Comparison of ENCODE assay signal across 10 mouse cellular contexts in genomic region chr9:65162711-65163639, GRCm38 (mm10). TPM values are rescaled to one million over a fixed set of nuclear protein-coding genes. Genes with fewer than 3 reads are reported as not detected.
DNase-seq lines count a peak whose midpoint lies in the region; ATAC-seq and TF ChIP-seq lines count a peak whose summit lies in the region.
"Had no signal": no experiment of that assay in that cellular context is flagged by ENCODE, and none has a peak within 500 bp of the region (broad histone marks: within the 10 kb centered on the region; RNA-seq: fewer than 3 reads in every experiment).

No protein-coding gene starts in this region.

- no peaks in the 10 kb centered on the region for H3K36me3 ChIP-seq in heart, embryonic 11.5 days (ENCODE audit: control insufficient read depth, insufficient read depth, low read length)
- H3K36me3 ChIP-seq in embryonic facial prominence, embryonic 10.5 days (replicated peaks): peaks cover 46% of the 10 kb centered on the region
- no peaks in the 10 kb centered on the region for H3K36me3 ChIP-seq in intestine, postnatal 0 days (ENCODE audit: control insufficient read depth, insufficient read depth)

- H3K9me3 ChIP-seq in heart, embryonic 11.5 days (replicated peaks; ENCODE audit: control insufficient read depth, low read length): no peaks in the 10 kb centered on the region
- H3K9me3 ChIP-seq in embryonic facial prominence, embryonic 10.5 days: no peaks in the 10 kb centered on the region
- no peaks in the 10 kb centered on the region for H3K9me3 ChIP-seq in intestine, postnatal 0 days (ENCODE audit: control insufficient read depth)

- TF ChIP-seq CTCF in intestine, postnatal 0 days (IDR thresholded peaks at IDR 0.05; ENCODE audit: low read depth): no peak

- peak overlapping the region; percentile 93 for H3K4me2 ChIP-seq in heart, embryonic 11.5 days
- H3K4me2 ChIP-seq in intestine, postnatal 0 days (replicated peaks; ENCODE audit: low read depth): peak overlapping the region; percentile 69

- H3K27me3 ChIP-seq in heart, embryonic 11.5 days (ENCODE audit: control insufficient read depth, insufficient read depth, low read length): peaks cover 22% of the 10 kb centered on the region
- 0 out of 2 replicates have a peak, but pooled peaks cover 4% of the 10 kb centered on the region for H3K27me3 ChIP-seq in embryonic facial prominence, embryonic 10.5 days (replicated peaks; ENCODE audit: low read depth, poor library complexity, severe bottlenecking)
- H3K27me3 ChIP-seq in intestine, postnatal 0 days (replicated peaks; ENCODE audit: control insufficient read depth, insufficient read depth, low read length): peaks cover 32% of the 10 kb centered on the region

- peaks cover 8% of the 10 kb centered on the region for H3K4me1 ChIP-seq in heart, embryonic 11.5 days (ENCODE audit: control insufficient read depth, insufficient read depth, low read length)
- peaks cover 95% of the 10 kb centered on the region for H3K4me1 ChIP-seq in embryonic facial prominence, embryonic 10.5 days
- 0 out of 2 replicates have a peak, but pooled peaks cover 5% of the 10 kb centered on the region for H3K4me1 ChIP-seq in intestine, postnatal 0 days (replicated peaks; ENCODE audit: control insufficient read depth, insufficient read depth, low read length)

- DNase-seq in heart, postnatal 14 days: no peak
- peak; percentile 63 for DNase-seq in ES-CJ7 (ENCODE audit: low read depth, low spot score)
- peak; percentile 93 for DNase-seq in embryonic facial prominence, embryonic 10.5 days (ENCODE audit: low spot score)
- peak; percentile 91 for DNase-seq in neural tube, embryonic 10.5 days (ENCODE audit: extremely low spot score, low spot score)
- DNase-seq in T-cell, adult 2 months (ENCODE audit: low spot score): no peak
- no peak for DNase-seq in lung, postnatal 14 days

- 0 out of 2 replicates have a peak, but pooled peaks have one; percentile 39 for ATAC-seq in heart, embryonic 11.5 days (replicated peaks; ENCODE audit: insufficient number of reproducible peaks, low FRiP score, low TSS enrichment)
- ATAC-seq in intestine, postnatal 0 days: no peak
- ATAC-seq: Patski had no signal

- intact Hi-C loops in heart, postnatal 14 days (cut with DNase I): no loop called here

- H3K27ac ChIP-seq in heart, embryonic 11.5 days (ENCODE audit: low read depth, low read length): no peak overlapping the region
- peak overlapping the region; percentile 94 for H3K27ac ChIP-seq in embryonic facial prominence, embryonic 10.5 days (replicated peaks)
- no peak overlapping the region for H3K27ac ChIP-seq in intestine, postnatal 0 days (ENCODE audit: low read depth, low read length)

- H3K9ac ChIP-seq in heart, embryonic 11.5 days (ENCODE audit: low read depth, low read length): peak overlapping the region; percentile 69
- no peak overlapping the region for H3K9ac ChIP-seq in intestine, postnatal 0 days (ENCODE audit: low read depth, low read length)

- under 1% methylated on average over 63 of the region's 69 CpGs for WGBS in heart, embryonic 11.5 days (ENCODE audit: insufficient replicate concordance)
- WGBS in embryonic facial prominence, embryonic 10.5 days: under 1% methylated on average over 64 of the region's 69 CpGs
- WGBS in intestine, postnatal 0 days: 3% methylated on average over 60 of the region's 69 CpGs

- H3K4me3 ChIP-seq in heart, embryonic 11.5 days (ENCODE audit: low read depth, low read length): peak overlapping the region; percentile 54
- H3K4me3 ChIP-seq in embryonic facial prominence, embryonic 10.5 days: peak overlapping the region; percentile 58
- H3K4me3 ChIP-seq in intestine, postnatal 0 days (ENCODE audit: low read depth, low read length): peak overlapping the region; percentile 37

RNA-seq across cellular contexts. Expression of gene Igdcc3, which starts 22.0 kb away (rescaled TPM):
- polyA plus RNA-seq in heart, embryonic 11.5 days (2014; fragmentation: Nextera tagmentation; extraction: Ambion mirVana): 6.3 and 6.8 TPM in 2 replicates
- under 1 TPM; 0.22 to 0.24 TPM for total RNA-seq in heart, postnatal 14 days (2021)
- polyA plus RNA-seq in embryonic facial prominence, embryonic 10.5 days (2016; fragmentation: Nextera tagmentation; extraction: Ambion mirVana): 167 and 281 TPM in 2 replicates
- polyA plus RNA-seq in intestine, postnatal 0 days (2015; fragmentation: Nextera tagmentation; extraction: Ambion mirVana): 0.22 TPM in 2 replicates
- total RNA-seq: hematopoietic stem cell, adult 5-6 weeks had no signal
- polyA plus RNA-seq: Patski had no signal

RNA-seq across cellular contexts. Expression of gene Parp16, which starts 32.2 kb away (rescaled TPM):
- polyA plus RNA-seq in heart, embryonic 11.5 days (2014; fragmentation: Nextera tagmentation; extraction: Ambion mirVana): 4.6 and 5.0 TPM in 2 replicates
- total RNA-seq in heart, postnatal 14 days (2021): 1 to 10 TPM; 3.4 to 3.6 TPM
- 8.2 and 8.3 TPM in 2 replicates for polyA plus RNA-seq in embryonic facial prominence, embryonic 10.5 days (2016; fragmentation: Nextera tagmentation; extraction: Ambion mirVana)
- 9.9 and 10.5 TPM in 2 replicates for polyA plus RNA-seq in intestine, postnatal 0 days (2015; fragmentation: Nextera tagmentation; extraction: Ambion mirVana)

Comparison
In these comparisons a context has a peak if more than half of its experiments do, and no peak if none do; other contexts are left out.
1. DNase-seq: peak in ES-CJ7 (single experiment), embryonic facial prominence, embryonic 10.5 days (single experiment) and neural tube, embryonic 10.5 days (single experiment); none in heart, postnatal 14 days (0 of 2), T-cell, adult 2 months (single experiment) and lung, postnatal 14 days (single experiment).
2. RNA of gene Igdcc3, which starts 22.0 kb away (polyA plus RNA-seq): 167 to 281 TPM in embryonic facial prominence, embryonic 10.5 days; 6.3 to 6.8 TPM in heart, embryonic 11.5 days and 0.22 TPM in intestine, postnatal 0 days; every median in the first group is over 10 times any median in the second.
3. Peak in every context shown above with its lines, with median percentiles within 50 percentile points of each other: H3K4me3 ChIP-seq.